Mouse (Mus musculus) T-cell, adult 2 months (primary cell): ENCODE measurements around the gene Cyp2c70.
"Not testable (repeated sequence)": the region's sequence is repeated elsewhere in the genome, so short reads cannot be mapped to it uniquely, and the experiment has no call there.

Source experiments
- DNase-seq: peaks from one replicate; pipeline ENCODE4 v3.0.0; 2022; ENCODE audit warnings: low spot score

Cyp2c70 gene

DNA sequence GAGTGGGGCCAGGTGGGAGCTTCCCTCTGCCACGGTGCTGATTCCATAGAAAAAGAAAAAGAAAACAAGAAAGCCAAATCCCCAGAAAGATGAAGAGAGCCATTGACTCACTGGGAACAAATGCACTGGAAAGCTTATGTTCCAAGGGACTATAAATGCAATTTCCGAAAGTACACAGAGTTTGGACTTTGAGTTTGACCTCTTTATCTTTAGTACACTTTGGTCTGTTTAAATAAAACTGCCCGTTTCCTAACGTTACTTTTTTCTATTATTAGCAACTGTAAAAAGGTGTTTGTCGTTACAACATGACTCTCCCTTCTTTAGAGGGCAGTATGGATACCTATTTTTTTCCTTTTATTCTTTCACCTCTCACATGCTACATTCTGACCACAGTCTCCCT lies at the start of gene Cyp2c70:
Cyp2c70 (minus strand) TSS at position 174 of the 400 bp plus-strand sequence.
- DNase-seq, result no peak

DNA sequence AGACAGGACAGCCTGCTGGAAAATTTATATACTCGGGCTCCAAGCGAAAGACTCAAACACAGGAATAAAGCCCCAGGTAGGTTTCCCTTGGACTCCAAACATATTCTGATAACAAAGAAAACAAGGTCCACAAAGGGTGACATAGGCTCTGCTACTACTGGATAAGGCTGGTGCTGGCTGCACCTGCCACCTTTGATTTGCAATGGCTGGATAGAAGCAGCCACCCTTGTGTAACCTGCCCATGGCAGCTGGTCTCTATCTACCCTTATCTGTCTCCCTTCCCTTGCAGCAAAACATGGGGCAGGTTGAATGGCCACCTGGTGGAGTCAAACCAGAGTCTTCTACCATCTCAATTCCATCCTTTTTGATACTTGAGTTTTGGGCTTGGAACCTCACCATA lies 45.4 kb upstream of the Cyp2c70 start:
- DNase-seq, result no peak

DNA sequence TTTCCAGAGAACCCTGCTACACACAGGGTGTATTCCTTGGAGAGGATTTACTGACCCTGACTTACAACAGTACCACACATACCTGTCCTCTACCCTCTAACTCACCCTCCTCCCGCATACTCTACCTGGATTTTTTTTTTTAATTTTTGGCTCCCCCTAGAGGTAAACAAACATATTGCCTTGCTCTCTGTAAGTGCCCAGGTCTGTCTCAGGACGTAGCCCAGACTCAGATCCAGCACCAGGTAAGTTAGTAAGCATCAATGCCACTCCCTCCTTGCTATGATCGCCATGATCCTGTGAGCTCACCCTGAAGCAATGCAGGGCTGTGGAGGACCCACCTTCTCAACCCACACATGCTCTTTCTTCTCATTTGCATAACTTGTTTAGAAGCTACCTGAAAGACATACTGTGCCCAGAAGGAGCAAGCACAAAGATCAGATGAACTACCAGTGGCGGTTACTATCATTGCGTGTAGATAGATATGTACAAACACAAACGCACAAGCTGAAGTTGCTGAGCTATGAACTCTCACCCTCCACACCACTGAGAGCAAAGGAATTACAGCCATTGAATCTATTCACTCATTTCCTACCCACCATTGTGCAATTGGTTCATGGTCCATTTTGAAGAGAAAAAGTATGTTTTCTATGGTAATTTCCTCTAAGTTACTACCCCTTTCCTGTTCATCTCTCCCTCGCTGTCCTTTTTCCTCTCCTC lies 44.9 kb upstream of the Cyp2c70 start:
- no peak for DNase-seq

DNA sequence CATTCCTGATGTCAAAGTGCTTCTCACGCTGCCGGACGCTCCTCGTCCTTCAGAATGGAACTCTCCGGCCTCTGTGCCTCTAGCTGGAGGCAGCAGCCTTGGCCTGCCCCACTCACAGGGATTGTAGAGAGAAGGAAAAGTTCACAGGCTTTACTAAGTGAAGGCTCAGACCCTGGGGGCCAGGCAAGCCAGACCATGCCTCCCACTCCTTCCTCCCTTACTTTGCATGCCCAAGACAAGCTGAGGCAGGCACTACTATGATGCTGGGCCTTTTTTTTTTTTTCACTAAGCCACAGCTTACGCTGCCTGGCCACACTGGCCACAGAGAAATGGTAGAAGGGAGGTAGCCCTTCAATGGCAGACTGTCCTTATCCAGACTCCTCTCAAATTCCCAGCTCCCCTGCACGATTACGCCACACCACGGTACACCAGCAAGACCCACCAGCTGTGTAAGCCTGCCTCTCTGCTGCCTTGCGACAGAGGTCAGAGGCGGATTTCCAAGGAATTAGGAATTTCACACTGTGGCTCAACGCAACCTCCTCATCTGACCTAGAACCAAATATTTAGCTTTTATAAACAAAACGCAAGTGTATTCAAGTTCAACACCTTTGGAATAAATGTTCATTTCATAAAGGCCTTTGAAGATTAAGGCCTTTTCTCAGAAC lies 44.1 kb upstream of the Cyp2c70 start:
- no peak for DNase-seq

DNA sequence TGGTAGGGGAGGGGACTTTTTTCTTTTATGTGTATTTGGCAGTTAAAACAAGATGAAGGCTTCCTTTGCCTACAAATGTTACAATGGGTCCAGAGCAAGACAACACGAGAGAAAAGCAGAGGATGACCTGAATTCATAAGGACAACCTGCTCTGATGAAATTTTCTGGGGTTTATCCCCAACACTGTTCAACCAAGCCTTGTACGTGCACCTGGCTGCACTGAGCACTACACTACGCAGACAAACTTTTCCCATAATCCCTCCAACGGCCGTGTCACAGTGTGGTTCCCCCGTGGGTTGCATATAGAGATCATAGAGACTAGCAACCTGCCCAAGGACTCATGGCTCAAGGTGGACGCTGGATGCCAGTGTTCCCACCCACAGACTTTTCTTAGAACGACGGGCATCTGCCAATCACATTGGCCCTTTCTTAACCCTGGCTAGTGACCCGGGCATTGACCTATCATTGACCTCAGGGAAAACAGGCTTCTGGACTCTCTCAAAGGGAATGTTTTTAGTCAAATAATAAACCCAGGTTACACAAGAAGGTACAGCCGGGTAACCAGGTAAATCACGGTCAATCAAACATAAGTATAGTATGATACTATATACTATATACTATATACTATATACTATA lies 39.5 kb upstream of the Cyp2c70 start:
- DNase-seq, result no peak

DNA sequence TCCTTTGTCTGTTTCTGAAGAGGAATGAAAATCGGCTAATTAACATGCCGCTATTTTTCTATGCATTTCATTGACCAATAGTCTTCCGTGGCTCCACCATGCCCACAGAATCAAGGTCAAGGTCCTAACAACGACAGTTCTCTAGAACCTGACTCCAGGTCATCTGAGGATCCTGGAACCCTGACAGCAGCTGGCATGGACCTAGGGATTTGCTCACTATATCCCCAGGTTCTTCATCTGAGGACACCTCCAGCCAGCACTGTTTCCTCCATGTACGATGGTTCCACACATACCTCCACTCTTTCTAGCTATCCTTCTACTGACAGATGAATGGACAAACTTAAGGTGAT lies 38.6 kb upstream of the Cyp2c70 start:
- no peak for DNase-seq

DNA sequence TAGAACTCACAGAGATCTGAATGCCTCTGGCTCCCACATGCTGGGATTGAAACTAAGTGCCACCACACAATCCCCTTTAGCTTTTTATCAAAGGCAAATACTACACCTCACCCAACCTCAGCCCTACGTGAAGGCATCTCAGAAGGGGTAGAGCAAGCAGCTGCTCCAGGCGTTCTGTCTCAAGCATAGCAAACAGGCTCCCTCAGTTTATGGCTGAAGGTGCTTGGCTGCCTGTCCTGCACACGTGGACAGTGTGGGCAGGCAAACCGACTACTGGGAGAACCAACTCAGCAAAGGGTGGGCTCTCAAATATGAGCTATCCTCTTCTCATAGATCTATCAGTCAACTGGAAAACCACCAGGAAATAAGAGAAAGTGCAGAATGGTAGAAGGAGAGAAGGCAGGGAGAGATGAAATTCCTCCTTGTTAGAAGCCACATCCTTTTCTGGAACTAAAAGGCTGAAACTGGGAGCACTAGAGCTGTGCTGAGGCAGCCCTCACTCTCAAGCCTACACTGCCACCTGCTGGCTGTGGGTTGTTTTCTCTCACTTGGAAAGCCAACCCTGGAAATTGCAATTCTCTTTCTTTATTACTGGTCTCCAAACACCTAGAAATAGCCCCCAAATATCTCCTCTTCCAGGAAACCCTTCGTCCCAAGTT lies 38.1 kb upstream of the Cyp2c70 start:
- DNase-seq, result peak; percentile 12

DNA sequence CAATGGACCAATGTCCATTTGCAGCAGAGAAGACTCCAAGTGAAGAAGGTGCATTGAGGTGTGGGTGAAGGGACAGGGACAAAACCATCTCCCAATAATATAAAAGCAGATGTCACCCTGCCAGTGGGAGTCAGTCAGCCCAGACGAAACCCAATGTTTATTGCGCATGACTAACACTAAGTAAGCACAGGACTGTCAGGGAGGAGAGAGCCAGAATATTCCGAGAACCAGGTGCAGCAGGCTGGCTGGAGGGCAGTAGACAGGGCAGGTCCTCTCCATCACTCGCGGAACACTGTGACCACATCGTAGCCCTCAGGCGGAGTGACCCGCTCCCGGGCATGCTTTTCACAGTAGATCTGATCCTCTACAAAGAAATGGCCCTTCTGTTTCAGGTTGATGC lies 35.2 kb upstream of the Cyp2c70 start:
- DNase-seq, result not testable (repeated sequence)

DNA sequence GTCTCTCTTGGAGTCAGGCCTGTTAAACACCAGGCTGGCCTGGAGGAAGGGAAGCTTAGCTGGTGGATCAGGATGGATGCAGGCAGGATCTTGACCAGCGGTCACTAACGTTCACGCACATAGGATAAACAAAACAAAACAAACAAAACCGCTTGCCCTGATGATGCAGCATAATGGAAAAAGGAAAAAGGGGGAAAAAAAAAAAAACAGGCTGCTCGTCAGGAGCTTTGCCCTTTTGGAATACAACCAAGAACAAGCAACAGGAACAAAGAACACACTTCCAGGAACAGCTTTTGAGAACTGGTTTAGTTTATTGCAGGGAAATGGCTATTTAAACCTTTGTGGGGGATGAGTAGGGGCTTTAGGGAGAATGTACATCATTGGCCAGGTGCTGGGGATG lies 33.7 kb upstream of the Cyp2c70 start:
- no peak for DNase-seq

DNA sequence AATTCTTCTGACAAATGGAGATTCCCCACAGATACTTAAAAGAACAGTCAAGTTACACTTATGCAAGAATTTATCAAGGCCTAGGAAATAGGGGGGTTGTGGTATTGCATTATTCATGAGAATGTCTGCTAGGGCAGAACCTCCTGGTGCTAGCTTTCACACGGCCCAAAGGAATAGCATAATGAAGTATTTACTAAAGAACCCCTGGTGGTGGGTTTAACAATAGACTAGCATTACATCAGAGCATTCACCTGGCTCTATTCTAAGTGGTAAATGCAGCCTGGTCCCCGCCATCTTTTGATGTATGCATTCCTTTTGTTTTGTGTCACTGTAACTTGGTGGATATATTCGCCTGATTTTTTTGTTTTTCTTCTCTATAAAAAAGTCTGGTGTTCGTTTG lies 15.8 kb upstream of the Cyp2c70 start:
- not testable (repeated sequence) for DNase-seq

DNA sequence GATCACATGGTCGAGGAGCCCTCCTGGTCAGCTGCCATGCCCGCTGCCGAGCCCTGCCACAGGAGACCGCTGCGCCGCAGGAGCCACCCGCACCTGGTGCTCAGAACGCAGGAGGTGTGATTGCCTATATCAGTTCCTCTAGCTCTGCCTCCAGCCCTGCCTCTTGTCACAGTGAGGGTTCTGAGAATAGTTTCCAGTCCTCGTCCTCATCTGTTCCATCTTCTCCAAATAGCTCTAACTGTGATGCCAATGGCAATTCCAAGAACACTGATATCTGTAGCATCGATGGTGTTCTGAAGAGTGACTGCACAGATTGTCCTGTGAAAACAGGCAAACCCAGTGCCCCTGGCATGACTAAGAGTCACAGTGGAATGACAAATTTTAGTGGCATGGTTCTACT lies 3.5 kb upstream of the Cyp2c70 start:
- no peak for DNase-seq

DNA sequence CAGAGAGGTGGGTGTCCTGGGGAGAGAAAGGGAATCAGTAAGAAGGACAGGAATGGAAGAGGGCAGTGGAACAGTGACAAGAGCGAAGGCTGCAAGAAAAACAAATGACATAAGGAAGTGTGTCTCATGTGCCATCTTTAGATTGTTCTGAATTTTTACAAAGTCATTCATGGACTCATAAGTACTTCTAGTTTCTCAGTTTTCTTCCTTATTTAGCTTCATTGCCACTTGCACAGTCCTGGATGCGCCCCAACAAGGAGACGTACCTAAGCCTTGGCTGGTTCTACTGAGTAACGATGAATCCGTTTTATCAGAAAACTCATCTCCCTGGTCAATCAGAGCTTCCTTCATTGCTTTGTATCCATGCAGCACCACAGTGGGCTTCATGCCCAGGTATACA lies 3.5 kb downstream of the Cyp2c70 start:
- no peak for DNase-seq

DNA sequence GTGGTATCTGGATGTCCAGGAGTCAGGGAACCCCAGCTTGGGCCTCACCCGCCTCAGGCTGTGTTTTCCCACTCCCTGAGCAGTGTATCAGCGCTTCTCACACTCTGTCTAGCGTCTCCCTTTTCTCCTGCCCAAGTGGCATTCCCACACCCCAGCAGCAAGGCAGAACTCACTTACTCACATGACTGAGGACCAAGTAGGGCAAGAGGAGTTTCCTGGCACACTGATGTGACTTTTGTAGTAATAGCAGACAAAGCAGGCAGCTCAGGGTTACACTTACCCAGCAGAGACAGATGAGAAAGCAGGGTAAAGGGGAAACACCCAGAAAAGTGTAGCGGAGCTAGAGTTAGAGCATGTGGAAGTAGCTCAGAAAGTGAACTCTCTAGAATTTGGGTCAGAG lies 8.8 kb downstream of the Cyp2c70 start:
- no peak for DNase-seq

DNA sequence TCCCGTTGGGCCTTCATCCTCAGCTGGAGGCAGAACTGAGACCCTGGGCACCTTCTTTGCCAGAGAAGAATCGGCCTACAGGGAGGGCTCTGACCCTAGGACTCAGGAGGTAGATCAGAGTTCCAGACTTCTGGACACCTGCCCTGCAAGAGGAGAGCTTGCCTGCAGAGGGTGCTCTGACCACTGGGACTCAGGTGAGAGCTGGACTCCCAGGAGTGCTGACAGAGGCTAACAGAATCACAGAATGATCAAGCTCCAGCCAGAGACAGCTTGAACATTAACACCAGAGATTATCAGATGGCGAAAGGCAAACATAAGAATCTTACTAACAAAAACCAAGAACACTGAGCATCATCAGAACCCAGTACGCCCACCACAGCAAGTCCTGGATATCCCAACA lies 18.7 kb downstream of the Cyp2c70 start:
- DNase-seq, result not testable (repeated sequence)

DNA sequence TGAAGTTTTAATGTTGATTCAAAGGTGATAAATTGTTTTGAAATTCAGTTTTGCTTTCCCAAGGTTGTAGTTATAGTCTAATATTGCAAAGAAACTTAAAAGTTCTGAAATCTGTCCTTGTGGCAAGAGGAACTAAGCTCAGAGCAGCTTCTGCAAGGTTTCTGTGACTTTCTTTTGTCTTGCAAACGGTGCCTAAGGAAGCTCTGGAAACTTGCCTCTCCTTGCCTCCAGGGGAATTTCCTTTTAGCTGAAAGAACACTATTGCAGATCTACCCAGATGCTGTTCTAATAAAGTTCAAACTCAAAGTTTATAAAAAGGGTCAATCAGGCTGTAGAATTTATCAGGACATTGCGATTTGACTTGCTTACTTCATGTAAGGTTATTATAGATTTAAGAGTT lies 60.1 kb downstream of the Cyp2c70 start:
- not testable (repeated sequence) for DNase-seq

DNA sequence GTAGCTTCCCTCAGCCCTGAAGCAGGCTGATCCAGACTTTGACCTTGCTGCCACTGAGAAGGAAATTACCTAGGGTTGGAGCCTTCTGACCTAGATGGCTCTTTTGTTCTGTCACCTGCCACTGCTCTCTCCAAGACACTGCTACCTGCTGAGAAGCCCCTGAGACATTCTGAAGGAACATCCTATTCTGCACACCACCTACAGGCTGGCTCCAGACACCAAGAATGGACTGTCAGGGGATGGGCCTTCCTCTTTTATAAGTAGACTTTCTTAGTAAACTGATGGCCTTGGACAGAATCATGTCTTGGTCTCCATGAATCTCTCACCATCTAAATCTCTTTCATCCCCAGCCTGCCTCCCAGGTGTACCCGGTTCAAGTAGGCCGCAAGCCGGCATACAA lies 62.0 kb downstream of the Cyp2c70 start:
- DNase-seq, result not testable (repeated sequence)

DNA sequence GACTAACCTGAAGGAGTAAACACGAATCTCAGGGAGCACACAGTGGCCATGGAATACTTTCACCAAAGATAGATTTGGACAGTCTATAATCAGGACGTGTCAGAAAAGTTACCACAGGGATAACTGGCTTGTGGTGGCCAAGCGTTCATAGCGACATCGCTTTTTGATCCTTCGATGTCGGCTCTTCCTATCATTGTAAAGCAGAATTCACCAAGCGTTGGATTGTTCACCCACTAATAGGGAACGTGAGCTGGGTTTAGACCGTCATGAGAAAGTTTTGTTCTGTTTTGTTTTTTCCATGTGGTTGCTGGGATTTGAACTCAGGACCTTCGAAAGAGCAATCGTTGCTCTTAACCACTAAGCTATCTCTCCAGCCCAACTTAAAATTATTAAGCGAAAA lies 67.5 kb downstream of the Cyp2c70 start:
- DNase-seq, result not testable (repeated sequence)
